Mouse (Mus musculus) heart, adult 2 months (tissue): ENCODE measurements at regions not wholly inside any gene's neighbourhood (a gene's known extent, or its start where the extent isn't known, plus 50 kb on each side); places are given as distances from the start of the nearest gene placed in this dataset.

ENCODE experiments used
- EP300 ChIP-seq: fragments of 200-500 bp; IDR thresholded peaks from 2 replicates; pipeline ENCODE4 v1.6.1; 2011; ENCODE audit warnings: low read depth, low read length, control low read depth; ENCODE audit not compliant: insufficient read depth
- POLR2A ChIP-seq: fragments of 200-500 bp; IDR thresholded peaks from 2 replicates; pipeline ENCODE4 v1.6.1; 2011; ENCODE audit warnings: mild to moderate bottlenecking, low read depth, low read length, control low read depth; ENCODE audit not compliant: insufficient read depth

GRCm38 (mm10) chr1:104609409-104609808 lies 158.9 kb upstream of the Cdh20 start:
- TF ChIP-seq POLR2A (no peak), EP300 (no peak)
